Mouse (Mus musculus): Measurements from ENCODE around the gene Gm10718. TPM values are rescaled to one million over a fixed set of nuclear protein-coding genes. Genes with fewer than 3 reads are reported as not detected.
"Not testable (repeated sequence)": the region's sequence is repeated elsewhere in the genome, so short reads cannot be mapped to it uniquely, and the experiment has no call there.

Gene Gm10718
- polyA plus RNA-seq, 1 experiment from 2014 or later, result 2.3 TPM

- H3K9me3 ChIP-seq; H3K36me3 ChIP-seq; H3K4me3 ChIP-seq; H3K4me2 ChIP-seq (replicated peaks); H3K4me1 ChIP-seq; ATAC-seq (ENCODE audit: low FRiP score, low read depth); H3K27ac ChIP-seq; H3K9ac ChIP-seq; H3K27me3 ChIP-seq (replicated peaks): not testable (repeated sequence)
- WGBS, result 63% methylated on average over 14 of the region's 16 CpGs
Measured at GRCm38 (mm10) chr9:3029276-3030000, 6.1 kb downstream of the Gm10718 start.

GRCm38 (mm10) chr9:3030677-3031318 is 7.5 kb downstream of the Gm10718 start:
- H3K9me3 ChIP-seq; H3K4me1 ChIP-seq; H3K9ac ChIP-seq; H3K27me3 ChIP-seq (replicated peaks); H3K36me3 ChIP-seq; H3K27ac ChIP-seq; H3K4me2 ChIP-seq (replicated peaks); H3K4me3 ChIP-seq: not testable (repeated sequence)
- WGBS, result 61% methylated on average over 2 of the region's 10 CpGs
- 0 out of 2 replicates have a peak, but pooled peaks have one; percentile 31 for ATAC-seq (ENCODE audit: low FRiP score, low read depth)

- H3K9ac ChIP-seq; ATAC-seq (ENCODE audit: low FRiP score, low read depth); H3K27ac ChIP-seq; H3K9me3 ChIP-seq; H3K36me3 ChIP-seq; H3K4me3 ChIP-seq; H3K27me3 ChIP-seq (replicated peaks); H3K4me1 ChIP-seq; H3K4me2 ChIP-seq (replicated peaks): not testable (repeated sequence)
- 43% methylated on average over 1 of the region's 8 CpGs for WGBS
Measured at GRCm38 (mm10) chr9:3034299-3034698, 11.0 kb downstream of the Gm10718 start, which contains the start of gene Gm17535. Gene Gm17535 (plus strand): TSS chr9:3034599.

DNA sequence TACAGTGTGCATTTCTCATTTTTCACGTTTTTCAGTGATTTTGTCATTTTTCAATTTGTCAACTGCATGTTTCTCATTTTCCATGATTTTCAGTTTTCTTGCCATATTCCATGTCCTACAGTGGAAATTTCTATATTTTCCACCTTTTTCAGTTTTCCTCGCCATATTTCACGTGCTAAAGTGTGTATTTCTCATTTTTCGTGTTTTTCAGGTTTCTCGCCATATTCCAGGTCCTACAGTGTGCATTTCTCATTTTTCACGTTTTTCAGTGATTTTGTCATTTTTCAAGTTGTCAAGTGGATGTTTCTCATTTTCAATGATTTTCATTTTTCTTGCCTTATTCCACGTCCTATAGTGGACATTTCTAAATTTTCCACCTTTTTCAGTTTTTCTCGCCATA is 13.2 kb downstream of the Gm10718 start, which contains the start of gene Gm10715:
TSS of gene Gm10715 (plus strand) at position 301 of the 400 bp plus-strand sequence.
- H3K36me3 ChIP-seq; ATAC-seq (ENCODE audit: low FRiP score, low read depth); H3K9me3 ChIP-seq; H3K4me2 ChIP-seq (replicated peaks); H3K9ac ChIP-seq; H3K27ac ChIP-seq; H3K4me1 ChIP-seq; H3K27me3 ChIP-seq (replicated peaks); H3K4me3 ChIP-seq: not testable (repeated sequence)
- 79% methylated on average over 8 of the region's 8 CpGs for WGBS

DNA sequence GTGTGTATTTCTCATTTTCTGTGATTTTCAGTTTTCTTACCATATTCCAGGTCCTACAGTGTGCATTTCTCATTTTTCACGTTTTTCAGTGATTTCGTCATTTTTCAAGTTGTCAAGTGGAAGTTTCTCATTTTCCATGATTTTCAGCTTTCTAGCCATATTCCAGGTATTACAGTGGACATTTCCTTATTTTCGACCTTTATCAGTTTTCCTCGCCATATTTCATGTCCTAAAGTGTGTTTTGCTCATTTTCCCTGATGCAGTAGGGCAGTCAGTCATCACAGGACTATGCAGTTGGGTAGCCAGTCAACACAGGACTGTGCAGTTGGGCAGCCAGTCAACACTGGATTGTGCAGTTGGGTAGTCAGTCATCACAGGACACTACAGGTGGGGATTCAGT is 14.8 kb downstream of the Gm10718 start:
- not testable (repeated sequence) for H3K27me3 ChIP-seq (replicated peaks); H3K4me1 ChIP-seq; H3K27ac ChIP-seq; H3K36me3 ChIP-seq; H3K4me3 ChIP-seq; H3K9ac ChIP-seq; H3K9me3 ChIP-seq; ATAC-seq (ENCODE audit: low FRiP score, low read depth); H3K4me2 ChIP-seq (replicated peaks)
- 70% methylated on average over 4 of the region's 4 CpGs for WGBS

Small RNA genes within 50 kb of the gene (microRNA-seq; reads per million reads assigned to microRNA genes)
- gene Mir101c, result not detected

Other genes starting within 250 kb of the Gm10718 start
- gene Gm10722, start 22.6 kb upstream of the Gm10718 start, polyA plus RNA-seq (2016; fragmentation: Nextera tagmentation; extraction: Ambion mirVana), result not detected in 2 replicates
- gene Gm11168, start 20.2 kb upstream of the Gm10718 start, polyA plus RNA-seq (2016; fragmentation: Nextera tagmentation; extraction: Ambion mirVana), result not detected in 2 replicates
- gene Gm10721, start 10.4 kb upstream of the Gm10718 start, polyA plus RNA-seq (2016; fragmentation: Nextera tagmentation; extraction: Ambion mirVana), result 0.49 TPM in 1 of 2 replicates, not detected in the other
- gene Gm10720, start 7.9 kb upstream of the Gm10718 start, polyA plus RNA-seq (2016; fragmentation: Nextera tagmentation; extraction: Ambion mirVana), result not detected in 2 replicates
- gene Gm10719, start 6.1 kb upstream of the Gm10718 start, polyA plus RNA-seq (2016; fragmentation: Nextera tagmentation; extraction: Ambion mirVana), result 1.1 and 1.2 TPM in 2 replicates
- gene Gm10717, start 1.9 kb downstream of the Gm10718 start, polyA plus RNA-seq (2016; fragmentation: Nextera tagmentation; extraction: Ambion mirVana), result 0.97 and 1.1 TPM in 2 replicates
- gene Gm17535, start 11.1 kb downstream of the Gm10718 start, polyA plus RNA-seq (2016; fragmentation: Nextera tagmentation; extraction: Ambion mirVana), result not detected in 2 replicates
- gene Gm10715, start 13.3 kb downstream of the Gm10718 start, polyA plus RNA-seq (2016; fragmentation: Nextera tagmentation; extraction: Ambion mirVana), result not detected in 2 replicates